Mouse (Mus musculus) cerebral cortex, adult 2 months (tissue): ENCODE results near the gene 3110040N11Rik.

Experiments used
- WGBS: fragments of 180-500 bp; shearing (Covaris S2); methylation state at CpG from one replicate; pipeline ENCODE4 v1.1.7; 2018; 5-methylcytosine and 5-hydroxymethylcytosine counted together

The 3110040N11Rik gene

GRCm38 (mm10) chr7:81789095-81789757 is at the start of gene 3110040N11Rik:
Gene 3110040N11Rik (minus strand): TSS chr7:81789478.
- 0% methylated on average over 38 of the region's 38 CpGs for WGBS

- 87% methylated on average over 5 of the region's 5 CpGs for WGBS
Measured at GRCm38 (mm10) chr7:81837771-81838170, 48.5 kb upstream of the 3110040N11Rik start.

GRCm38 (mm10) chr7:81835430-81835829 is 46.2 kb upstream of the 3110040N11Rik start:
- 82% methylated on average over 5 of the region's 5 CpGs for WGBS

- WGBS, result under 1% methylated on average over 58 of the region's 58 CpGs
Measured at GRCm38 (mm10) chr7:81829379-81829894, 40.2 kb upstream of the 3110040N11Rik start, which contains the start of gene Btbd1. Gene Btbd1 (minus strand): TSS chr7:81829431.

GRCm38 (mm10) chr7:81828681-81829378 is 39.6 kb upstream of the 3110040N11Rik start:
- WGBS, result under 1% methylated on average over 91 of the region's 91 CpGs

GRCm38 (mm10) chr7:81827806-81828667 is 38.8 kb upstream of the 3110040N11Rik start:
- WGBS, result 5% methylated on average over 17 of the region's 17 CpGs

GRCm38 (mm10) chr7:81825381-81825780 is 36.1 kb upstream of the 3110040N11Rik start:
- WGBS, result 17% methylated on average over 3 of the region's 3 CpGs

GRCm38 (mm10) chr7:81824906-81825305 is 35.6 kb upstream of the 3110040N11Rik start:
- 58% methylated on average over 3 of the region's 3 CpGs for WGBS

GRCm38 (mm10) chr7:81806067-81806466 is 16.8 kb upstream of the 3110040N11Rik start:
- 63% methylated on average over 5 of the region's 5 CpGs for WGBS

GRCm38 (mm10) chr7:81788536-81788935 is 742 bp downstream of the 3110040N11Rik start:
- 2% methylated on average over 5 of the region's 5 CpGs for WGBS

- WGBS, result 55% methylated on average over 10 of the region's 10 CpGs
Measured at GRCm38 (mm10) chr7:81777667-81778218, 11.5 kb downstream of the 3110040N11Rik start.

- 28% methylated on average over 5 of the region's 5 CpGs for WGBS
Measured at GRCm38 (mm10) chr7:81775325-81775724, 14.0 kb downstream of the 3110040N11Rik start.

- 65% methylated on average over 10 of the region's 10 CpGs for WGBS
Measured at GRCm38 (mm10) chr7:81772786-81773539, 16.3 kb downstream of the 3110040N11Rik start.

GRCm38 (mm10) chr7:81763110-81763845 is 26.0 kb downstream of the 3110040N11Rik start:
- WGBS, result 2% methylated on average over 60 of the region's 60 CpGs

GRCm38 (mm10) chr7:81762180-81763109 is 26.8 kb downstream of the 3110040N11Rik start, which contains the start of gene Ramac:
Gene Ramac (plus strand): TSS chr7:81762925.
- under 1% methylated on average over 56 of the region's 56 CpGs for WGBS

- WGBS, result 88% methylated on average over 3 of the region's 3 CpGs
Measured at GRCm38 (mm10) chr7:81747956-81748355, 41.3 kb downstream of the 3110040N11Rik start.

GRCm38 (mm10) chr7:81744145-81744544 is 45.1 kb downstream of the 3110040N11Rik start:
- 79% methylated on average over 4 of the region's 4 CpGs for WGBS

GRCm38 (mm10) chr7:81740010-81740409 is 49.3 kb downstream of the 3110040N11Rik start:
- WGBS, result 94% methylated on average over 7 of the region's 7 CpGs
